Mouse (Mus musculus) adipocyte (in vitro differentiated cells): ENCODE data around the gene Xrn1.
"Not testable (repeated sequence)": the region's sequence is repeated elsewhere in the genome, so short reads cannot be mapped to it uniquely, and the experiment has no call there.

Experiments
- DNase-seq: peaks from one replicate; pipeline ENCODE4 v3.0.0-alpha.2; 2016; ENCODE audit warnings: low spot score

The Xrn1 gene

DNA sequence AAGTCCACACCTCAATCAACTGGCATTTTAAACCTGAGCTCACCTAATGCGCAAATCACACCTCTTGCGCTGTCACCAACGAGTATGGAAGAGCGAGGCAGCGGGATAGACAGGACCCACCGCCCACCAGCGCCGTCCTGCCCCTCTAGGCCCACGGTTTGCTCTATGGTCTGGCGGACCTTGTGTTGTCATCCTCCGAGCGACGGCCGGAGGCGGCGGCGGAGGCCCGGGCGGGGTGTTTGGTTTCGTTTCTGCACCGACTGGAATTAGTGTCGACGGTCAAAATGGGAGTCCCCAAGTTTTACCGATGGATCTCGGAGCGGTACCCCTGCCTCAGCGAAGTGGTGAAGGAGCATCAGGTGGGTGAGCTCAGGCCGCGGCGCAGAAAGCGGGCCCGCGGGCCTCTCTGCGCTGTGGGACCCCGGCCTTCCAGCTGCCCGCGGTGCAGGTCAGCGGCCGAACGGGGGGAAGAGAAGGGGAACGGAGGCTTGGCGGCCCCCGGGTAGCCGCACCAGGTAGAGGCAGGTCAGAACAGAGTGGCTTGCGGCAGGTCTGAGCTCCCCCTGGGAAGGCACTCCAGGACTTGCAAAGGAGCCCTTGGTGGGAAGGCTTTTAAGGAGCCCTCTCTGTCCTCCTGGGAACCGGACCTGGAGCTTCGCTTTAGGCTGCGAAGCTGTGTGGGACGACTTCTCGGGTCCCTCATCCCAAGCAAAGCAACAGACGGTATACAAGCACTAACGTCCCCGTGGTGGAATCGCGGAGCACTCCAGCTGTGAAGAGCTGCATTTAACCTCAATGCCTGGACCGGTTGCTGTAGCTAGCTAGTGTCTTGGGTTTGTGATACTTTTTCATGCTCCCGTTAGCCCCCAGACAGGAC lies at the start of gene Xrn1:
Xrn1 (plus strand) TSS at position 176 of the 877 bp plus-strand sequence.
- DNase-seq, result peak; percentile 92

GRCm38 (mm10) chr9:95932855-95933254 lies 21.7 kb upstream of the Xrn1 start:
- no peak for DNase-seq

DNA sequence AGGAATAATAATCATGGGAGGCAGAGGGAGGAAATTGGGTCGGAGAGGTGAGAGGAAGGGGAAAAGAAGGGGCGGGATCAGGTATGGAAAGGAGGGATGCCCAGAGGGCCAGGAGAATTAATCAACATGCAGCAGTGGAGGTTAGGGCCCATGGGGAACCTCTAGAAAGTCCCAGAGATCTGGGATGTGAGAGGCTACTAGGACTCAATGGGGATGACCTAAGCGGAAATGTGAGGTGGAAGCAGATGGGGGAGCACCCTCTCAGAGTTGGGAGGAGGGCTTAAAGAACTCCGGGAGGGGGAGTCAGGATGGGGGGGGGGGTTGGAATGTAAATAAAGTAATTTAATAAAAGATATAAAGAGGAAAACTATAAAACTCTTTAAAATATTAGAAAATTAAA lies 902 bp upstream of the Xrn1 start:
- DNase-seq, result no peak

DNA sequence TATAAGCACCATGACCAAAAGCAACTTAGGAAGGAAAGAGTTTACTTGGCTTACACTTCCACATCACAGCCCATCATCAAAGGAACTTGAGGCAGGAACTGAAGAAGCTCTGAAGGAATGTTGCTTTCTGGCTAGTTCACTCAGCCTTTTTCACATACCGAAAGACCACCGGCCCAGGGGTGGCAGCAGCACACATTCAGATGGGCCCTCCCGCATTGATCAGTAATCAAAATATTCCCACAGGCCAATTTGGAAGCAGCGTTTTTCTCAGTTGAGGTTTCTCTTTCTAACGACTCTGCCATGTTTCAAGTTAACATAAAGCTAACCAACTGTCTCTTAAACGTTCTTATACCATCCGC lies 355 bp upstream of the Xrn1 start:
- no peak for DNase-seq

GRCm38 (mm10) chr9:95957611-95958010 lies 3.1 kb downstream of the Xrn1 start:
- no peak for DNase-seq

DNA sequence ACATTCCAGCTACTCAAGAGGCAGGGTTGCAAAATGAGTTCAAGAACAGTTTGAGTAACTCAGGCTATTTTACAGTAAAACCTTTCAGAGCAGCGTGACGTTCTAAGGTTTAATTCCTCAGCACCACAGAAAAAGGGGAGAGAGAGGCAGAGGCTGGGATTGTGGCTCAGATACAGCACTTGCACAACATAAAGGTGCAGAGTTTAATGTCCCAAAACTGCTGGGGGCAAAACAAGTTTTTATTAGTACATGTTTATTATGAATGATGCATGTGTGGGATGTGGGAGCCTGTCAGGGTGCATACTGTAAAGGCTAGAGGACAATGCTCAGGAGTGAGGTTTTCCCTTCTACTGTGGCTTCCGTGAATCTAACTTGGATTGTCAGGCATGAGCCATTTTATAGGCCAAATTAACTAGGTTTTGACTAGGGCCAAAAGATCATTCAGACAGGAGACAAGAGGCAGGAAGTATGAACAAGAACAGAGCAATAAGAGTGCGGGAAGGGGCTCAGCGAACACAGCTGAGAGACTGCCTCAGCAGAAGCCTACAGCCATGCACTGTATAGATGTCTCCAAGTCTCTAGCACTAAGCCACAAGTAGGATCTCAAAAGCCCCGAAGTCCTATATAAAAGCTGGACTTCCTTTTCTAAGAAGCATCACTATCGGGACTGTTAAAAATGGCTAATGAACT lies 3.6 kb downstream of the Xrn1 start:
- no peak for DNase-seq

DNA sequence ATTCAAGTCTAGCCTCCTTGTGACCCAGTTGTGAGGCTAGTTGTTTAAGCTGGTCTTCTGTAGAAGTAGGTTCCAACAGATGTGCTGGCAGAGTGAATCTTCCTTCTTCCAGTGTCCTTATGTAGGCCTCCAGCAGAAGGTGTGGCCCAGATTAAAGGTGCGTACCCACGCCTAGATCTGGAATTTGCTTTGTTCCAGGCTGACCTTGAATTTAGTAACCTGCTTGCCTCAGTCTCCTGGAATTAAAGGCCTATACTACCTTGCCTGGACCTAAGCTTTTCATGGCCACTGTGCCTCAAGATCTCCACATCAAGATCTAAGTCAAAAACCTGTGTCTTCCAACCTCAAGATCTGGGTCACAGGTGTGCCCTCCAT lies 4.2 kb downstream of the Xrn1 start:
- DNase-seq, result not testable (repeated sequence)

- DNase-seq, result no peak
Measured at GRCm38 (mm10) chr9:95959246-95959645, 4.7 kb downstream of the Xrn1 start.

GRCm38 (mm10) chr9:95959732-95960428 lies 5.3 kb downstream of the Xrn1 start:
- DNase-seq, result no peak

DNA sequence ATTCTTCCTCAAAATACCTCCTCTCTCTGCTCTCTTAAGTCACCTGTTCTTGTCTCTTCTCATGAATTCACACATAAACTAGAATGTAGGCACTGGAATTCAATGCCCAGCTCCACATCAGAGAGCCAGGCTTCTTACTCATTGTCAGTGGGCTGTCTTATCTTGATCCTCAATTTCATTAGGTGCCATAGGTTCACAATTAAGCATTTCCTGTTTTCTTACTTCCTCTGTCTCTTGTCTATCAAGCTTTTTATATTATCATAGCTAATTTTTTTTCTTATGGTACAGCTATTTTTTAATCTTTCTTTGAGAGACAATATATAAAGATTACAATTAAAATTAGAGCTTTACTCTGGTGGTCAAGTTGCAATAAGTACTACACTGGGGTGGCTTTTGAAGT lies 6.5 kb downstream of the Xrn1 start:
- DNase-seq, result no peak

DNA sequence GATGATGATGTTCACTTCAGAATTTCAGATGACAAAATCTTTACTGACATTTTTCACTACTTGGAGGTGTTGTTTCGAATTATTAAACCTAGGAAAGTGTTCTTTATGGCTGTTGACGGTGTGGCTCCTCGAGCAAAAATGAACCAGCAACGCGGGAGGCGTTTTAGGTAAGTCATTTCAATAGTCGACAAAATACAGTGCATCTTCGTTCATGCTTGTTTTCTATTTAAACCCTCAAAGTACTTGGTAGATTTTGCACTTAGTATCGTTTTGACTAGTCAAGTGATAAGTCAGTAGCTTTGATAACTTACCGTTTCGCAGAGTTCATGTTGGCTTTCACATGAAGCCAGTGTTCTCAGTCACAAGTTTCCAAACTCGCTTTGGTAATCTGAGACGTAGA lies 9.5 kb downstream of the Xrn1 start:
- DNase-seq, result no peak

- DNase-seq, result no peak
Measured at GRCm38 (mm10) chr9:95978279-95978678, 23.7 kb downstream of the Xrn1 start.

GRCm38 (mm10) chr9:95979896-95980295 lies 25.3 kb downstream of the Xrn1 start:
- no peak for DNase-seq

GRCm38 (mm10) chr9:95992255-95992654 lies 37.7 kb downstream of the Xrn1 start:
- peak; percentile 2 for DNase-seq

GRCm38 (mm10) chr9:96004455-96004854 lies 49.9 kb downstream of the Xrn1 start:
- no peak for DNase-seq

GRCm38 (mm10) chr9:96010664-96011063 lies 56.1 kb downstream of the Xrn1 start:
- no peak for DNase-seq

- no peak for DNase-seq
Measured at GRCm38 (mm10) chr9:96023921-96024320, 69.4 kb downstream of the Xrn1 start.

DNA sequence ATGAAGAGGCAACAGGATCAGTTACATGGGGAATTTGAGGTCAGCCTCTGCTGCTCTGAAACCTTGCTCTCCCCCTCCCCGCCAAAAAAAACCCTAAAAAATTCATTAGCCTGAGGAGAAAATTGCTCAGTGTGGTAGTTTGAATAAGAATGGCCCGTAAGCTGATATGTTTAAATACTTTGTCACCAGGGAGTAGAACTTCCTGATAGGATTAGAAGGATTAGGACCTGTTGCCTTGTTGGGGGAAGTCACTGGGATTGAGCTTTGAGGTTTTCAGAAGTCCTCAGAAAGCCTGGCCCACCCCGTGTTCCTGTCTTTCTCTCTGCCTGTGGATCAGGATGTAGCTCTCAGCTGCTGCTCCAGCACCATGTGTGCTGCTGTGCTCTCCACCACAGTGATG lies 73.4 kb downstream of the Xrn1 start:
- no peak for DNase-seq

GRCm38 (mm10) chr9:96028818-96029217 lies 74.3 kb downstream of the Xrn1 start:
- DNase-seq, result peak; percentile 35

- no peak for DNase-seq
Measured at GRCm38 (mm10) chr9:96029886-96030285, 75.3 kb downstream of the Xrn1 start.

- DNase-seq, result no peak
Measured at GRCm38 (mm10) chr9:96035371-96036086, 81.0 kb downstream of the Xrn1 start.

DNA sequence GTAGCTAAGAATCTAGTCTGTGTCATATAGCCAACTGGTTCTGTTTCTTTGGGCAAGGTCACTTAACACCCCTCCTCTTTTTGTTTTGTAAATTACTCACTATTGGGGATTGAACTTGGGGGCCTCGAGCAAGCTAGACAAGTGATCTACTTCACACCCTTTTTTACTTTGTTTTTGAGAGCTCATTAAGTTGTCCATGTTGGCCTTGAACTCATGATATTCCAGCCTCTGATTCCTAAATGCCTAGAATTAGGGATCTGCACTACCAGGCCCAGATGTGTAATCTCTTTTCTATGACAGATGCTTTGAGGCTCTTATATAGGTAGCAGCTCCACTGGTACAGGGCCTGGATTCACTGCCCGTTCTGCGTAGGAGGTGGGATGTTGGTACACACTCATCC lies 89.7 kb downstream of the Xrn1 start:
- DNase-seq, result no peak
